Mouse (Mus musculus): ENCODE measurements around the gene Rrp1.

- TF ChIP-seq CTCF (IDR thresholded peaks at IDR 0.05; ENCODE audit: low read depth) (no peak), EP300 (IDR thresholded peaks at IDR 0.05; ENCODE audit: low read depth) (no peak)
These were observed 59.6 kb downstream of the Rrp1 start for GRCm38 (mm10) chr10:78353196-78353595.
